Mouse (Mus musculus) hindbrain, embryonic 15.5 days (tissue): ENCODE measurements around the gene Psme3. TPM values are rescaled to one million over a fixed set of nuclear protein-coding genes. Genes with fewer than 3 reads are reported as not detected.

Source experiments
- ATAC-seq: fragments of 200-750 bp; cut with Nextera tagmentation; 2 replicates; pipeline ENCODE4 v1.8.0; 2017; ENCODE audit warnings: low read depth, moderate number of reproducible peaks, moderate TSS enrichment; ENCODE audit not compliant: low FRiP score
- H3K27ac ChIP-seq: fragments of 300-500 bp; sonication (generic); replicated peaks from 2 replicates; pipeline ENCODE4 v1.5.1; 2015; ENCODE audit warnings: mild to moderate bottlenecking, inconsistent platforms
- H3K27me3 ChIP-seq: fragments of 300-500 bp; sonication (generic); 2 replicates; pipeline ENCODE4 v1.6.1; 2015; ENCODE audit warnings: control low read depth, inconsistent platforms
- H3K36me3 ChIP-seq: fragments of 300-500 bp; sonication (generic); 2 replicates; pipeline ENCODE4 v1.6.1; 2015; ENCODE audit warnings: control low read depth, inconsistent platforms
- H3K4me1 ChIP-seq: fragments of 300-500 bp; sonication (generic); replicated peaks from 2 replicates; pipeline ENCODE4 v1.6.1; 2015; ENCODE audit warnings: control low read depth, inconsistent platforms
- H3K4me2 ChIP-seq: fragments of 300-500 bp; sonication (generic); 2 replicates; pipeline ENCODE4 v1.6.1; 2015; ENCODE audit warnings: moderate library complexity, mild to moderate bottlenecking, inconsistent platforms
- H3K4me3 ChIP-seq: fragments of 300-500 bp; sonication (generic); 2 replicates; pipeline ENCODE4 v1.5.1; 2015; ENCODE audit warnings: mild to moderate bottlenecking, inconsistent platforms
- H3K9ac ChIP-seq: fragments of 300-500 bp; sonication (generic); 2 replicates; pipeline ENCODE4 v1.6.1; 2015; ENCODE audit warnings: inconsistent platforms
- H3K9me3 ChIP-seq: fragments of 300-500 bp; sonication (generic); 2 replicates; pipeline ENCODE4 v1.6.1; 2016; ENCODE audit warnings: control low read depth, inconsistent platforms
- WGBS: fragments of 180-500 bp; shearing (Covaris S2); methylation state at CpG from one replicate; pipeline ENCODE4 v1.1.7; 2015; 5-methylcytosine and 5-hydroxymethylcytosine counted together
- polyA plus RNA-seq: library from polyadenylated mRNA; unstranded; fragments of >200 nt; fragmentation: Nextera tagmentation; extraction: Ambion mirVana; gene quantifications from 2 replicates; pipeline ENCODE4 v1.2.1, GENCODE M21; 2015

Gene Psme3
- 115 and 116 TPM in 2 replicates for polyA plus RNA-seq

- peaks cover 22% of the 10 kb centered on the region for H3K36me3 ChIP-seq
- peak within 1 kb of the TSS; percentile 90 for H3K9ac ChIP-seq
- under 1% methylated on average over 57 of the region's 62 CpGs for WGBS
- ATAC-seq: peak; percentile 95
- H3K9me3 ChIP-seq: no peaks in the 10 kb centered on the region
- H3K4me1 ChIP-seq: peaks cover 18% of the 10 kb centered on the region
- peak within 1 kb of the TSS; percentile 96 for H3K4me3 ChIP-seq
- H3K27me3 ChIP-seq: no peaks in the 10 kb centered on the region
- H3K27ac ChIP-seq: peak within 1 kb of the TSS; percentile 87
- peak within 1 kb of the TSS; percentile 96 for H3K4me2 ChIP-seq
Observed at GRCm38 (mm10) chr11:101315665-101316500, at the start of gene Psme3. Gene Psme3 (plus strand): TSS chr11:101316213.

- Histone ChIP-seq H3K27ac (peak overlapping the region; percentile 3; the same call in 1 of the 2 replicates), H3K4me1 (peaks cover 8% of the 10 kb centered on the region), H3K27me3 (peaks cover 17% of the 10 kb centered on the region), H3K36me3 (no peaks in the 10 kb centered on the region), H3K4me2 (peak overlapping the region; percentile 1; the same call in 1 of the 2 replicates), H3K4me3 (no peak overlapping the region), H3K9ac (no peak overlapping the region), H3K9me3 (no peaks in the 10 kb centered on the region)
- 34% methylated on average over 10 of the region's 10 CpGs for WGBS
- ATAC-seq: 0 out of 2 replicates have a peak, but pooled peaks have one; percentile 38
Observed at GRCm38 (mm10) chr11:101269577-101270116, 46.4 kb upstream of the Psme3 start.

GRCm38 (mm10) chr11:101272446-101272845 is 43.6 kb upstream of the Psme3 start:
- no peaks in the 10 kb centered on the region; the same call in 1 of the 2 replicates for H3K27me3 ChIP-seq
- 79% methylated on average over 3 of the region's 3 CpGs for WGBS
- H3K4me2 ChIP-seq: no peak overlapping the region
- ATAC-seq: no peak
- H3K9ac ChIP-seq: no peak overlapping the region
- no peak overlapping the region for H3K27ac ChIP-seq
- no peaks in the 10 kb centered on the region for H3K36me3 ChIP-seq
- no peak overlapping the region for H3K4me3 ChIP-seq
- H3K4me1 ChIP-seq: peaks cover 12% of the 10 kb centered on the region
- no peaks in the 10 kb centered on the region for H3K9me3 ChIP-seq

DNA sequence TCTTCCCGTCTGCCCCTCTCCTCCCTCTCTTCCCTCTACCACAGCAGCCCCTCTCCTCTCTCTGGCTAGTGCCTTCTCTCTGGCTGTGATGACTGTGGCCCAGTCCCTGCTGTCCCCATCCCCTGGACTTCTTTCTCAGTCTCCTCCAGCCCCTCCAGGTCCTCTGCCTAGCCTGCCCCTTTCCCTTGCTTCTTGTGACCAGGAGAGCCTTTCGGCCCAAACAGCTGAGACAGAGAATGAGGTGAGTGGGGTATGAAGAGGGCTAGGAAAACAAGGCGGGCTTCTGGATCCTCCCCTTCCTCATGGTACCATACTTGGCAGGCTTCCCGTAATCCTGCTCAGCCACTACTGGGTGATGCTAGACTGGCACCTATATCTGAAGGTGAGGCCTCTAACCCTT is 40.7 kb upstream of the Psme3 start:
- WGBS: 78% methylated on average over 4 of the region's 4 CpGs
- Histone ChIP-seq H3K4me3 (no peak overlapping the region), H3K9ac (no peak overlapping the region), H3K27ac (no peak overlapping the region), H3K27me3 (no peaks in the 10 kb centered on the region; the same call in 1 of the 2 replicates), H3K4me2 (no peak overlapping the region), H3K9me3 (no peaks in the 10 kb centered on the region), H3K36me3 (no peaks in the 10 kb centered on the region), H3K4me1 (peaks cover 28% of the 10 kb centered on the region)
- ATAC-seq: no peak

DNA sequence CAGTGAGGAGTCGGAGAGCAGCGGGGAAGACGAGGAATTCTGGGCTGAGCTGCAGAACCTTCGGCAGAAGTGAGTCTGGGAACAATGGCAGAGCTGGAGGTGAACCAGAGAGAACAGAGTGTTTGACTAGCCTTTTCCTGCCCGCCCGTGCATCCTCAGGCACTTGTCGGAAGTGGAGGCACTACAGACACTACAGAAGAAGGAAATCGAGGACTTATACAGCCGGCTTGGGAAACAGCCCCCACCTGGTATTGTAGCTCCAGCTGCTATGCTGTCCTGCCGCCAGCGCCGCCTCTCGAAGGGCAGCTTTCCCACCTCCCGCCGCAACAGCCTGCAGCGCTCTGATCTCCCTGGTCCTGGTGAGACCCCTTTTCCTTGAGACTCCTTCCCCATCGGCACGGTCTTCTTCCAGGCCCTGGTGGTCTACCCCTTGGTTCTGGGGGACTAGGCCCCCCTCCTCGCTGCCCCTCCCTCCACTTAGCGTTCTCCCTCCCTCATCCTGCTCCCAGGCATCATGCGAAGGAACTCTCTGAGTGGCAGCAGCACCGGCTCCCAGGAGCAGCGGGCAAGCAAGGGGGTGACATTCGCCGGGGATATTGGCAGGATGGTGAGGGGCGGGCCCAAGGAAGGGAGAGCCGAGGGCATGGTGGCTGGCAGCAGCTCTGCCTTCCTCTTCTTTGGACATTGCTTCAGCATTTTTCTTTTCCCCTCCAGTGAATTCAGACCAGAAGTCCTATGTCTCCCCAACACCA is 39.5 kb upstream of the Psme3 start:
- H3K9ac ChIP-seq: no peak overlapping the region
- no peaks in the 10 kb centered on the region for H3K9me3 ChIP-seq
- H3K36me3 ChIP-seq: no peaks in the 10 kb centered on the region
- no peak overlapping the region for H3K27ac ChIP-seq
- ATAC-seq: no peak
- no peaks in the 10 kb centered on the region; the same call in 1 of the 2 replicates for H3K27me3 ChIP-seq
- 33% methylated on average over 24 of the region's 27 CpGs for WGBS
- peak overlapping the region; percentile 88 for H3K4me2 ChIP-seq
- H3K4me1 ChIP-seq: peaks cover 28% of the 10 kb centered on the region
- no peak overlapping the region for H3K4me3 ChIP-seq

DNA sequence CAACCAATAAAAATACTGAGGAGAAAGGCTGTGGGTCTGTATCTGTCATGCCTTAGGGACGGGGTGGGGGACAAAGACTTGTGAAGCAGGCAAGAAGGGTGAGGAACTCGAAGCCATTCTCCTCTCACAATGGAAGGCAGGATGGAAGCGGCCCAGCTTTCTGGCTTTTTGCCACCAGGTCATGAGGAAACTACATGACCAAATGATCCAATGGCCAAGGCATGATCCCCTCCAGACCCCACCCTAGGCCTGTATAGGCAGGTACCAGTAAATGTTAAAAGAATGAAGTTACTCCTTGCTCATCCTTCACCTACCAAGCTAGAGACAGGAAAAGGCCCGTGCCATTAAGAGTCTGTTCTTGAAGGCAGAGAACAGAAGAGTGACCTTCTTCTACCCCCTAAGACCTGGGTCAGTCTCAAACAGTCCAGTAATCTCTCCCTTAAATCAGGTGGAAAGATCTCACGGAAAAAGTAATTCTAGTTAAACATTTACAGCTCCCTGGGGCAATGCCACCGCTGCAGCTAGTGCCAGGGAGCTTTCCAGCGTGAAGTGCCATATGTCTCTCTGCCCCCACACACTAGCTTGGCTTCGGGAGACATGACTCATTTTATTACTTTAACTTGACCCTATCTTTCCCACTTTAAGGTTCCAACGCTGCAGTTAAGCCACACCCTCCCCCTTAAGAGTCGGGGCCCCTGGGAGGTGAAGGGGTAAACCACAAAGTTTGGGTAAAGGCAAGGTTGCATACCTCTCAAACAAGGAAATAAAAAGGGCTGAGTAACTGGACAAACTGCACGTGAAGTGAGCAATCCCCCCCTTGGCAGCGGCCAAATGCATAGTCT is 38.4 kb upstream of the Psme3 start:
- ATAC-seq: no peak
- Histone ChIP-seq H3K9me3 (no peaks in the 10 kb centered on the region), H3K4me1 (peaks cover 28% of the 10 kb centered on the region), H3K27ac (no peak overlapping the region), H3K27me3 (no peaks in the 10 kb centered on the region), H3K36me3 (no peaks in the 10 kb centered on the region), H3K9ac (peak overlapping the region; percentile 94; the same call in 1 of the 2 replicates), H3K4me2 (peak overlapping the region; percentile 88), H3K4me3 (peak overlapping the region; percentile 96)
- WGBS: 69% methylated on average over 12 of the region's 12 CpGs

- ATAC-seq: peak; percentile 97
- 10% methylated on average over 45 of the region's 45 CpGs for WGBS
- H3K27ac ChIP-seq: peak within 1 kb of the TSS; percentile 81
Observed at GRCm38 (mm10) chr11:101278223-101279192, 37.5 kb upstream of the Psme3 start, which contains the start of the genes Cntd1 and Coa3. Gene Cntd1 (plus strand): TSS chr11:101279012. Gene Coa3 (minus strand): TSS chr11:101279114.

DNA sequence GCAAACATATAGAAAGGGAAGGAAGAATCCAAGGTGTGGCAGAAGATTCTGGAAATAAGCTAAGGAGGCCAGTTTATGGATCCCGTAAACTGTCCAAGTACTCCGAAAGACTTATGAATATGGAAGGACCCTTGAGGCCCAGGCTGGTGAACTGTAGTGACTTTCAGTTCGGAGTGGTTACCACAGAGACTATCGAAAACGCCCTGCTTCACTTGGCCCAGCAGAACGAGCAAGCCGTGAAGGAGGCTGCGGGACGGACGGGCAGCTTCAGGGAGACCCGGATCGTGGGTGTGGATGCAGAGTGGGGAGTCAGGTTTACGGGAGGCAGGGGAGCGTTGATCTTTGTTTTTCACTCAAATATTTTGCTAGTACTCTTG is 36.8 kb upstream of the Psme3 start:
- peak; percentile 24; the same call in 1 of the 2 replicates for ATAC-seq

More at GRCm38 (mm10) chr11:101278223-101279192, 37.5 kb upstream of the Psme3 start, which contains the start of the genes Cntd1 and Coa3:
- Histone ChIP-seq H3K9ac (peak within 1 kb of the TSS; percentile 94), H3K4me3 (peak within 1 kb of the TSS; percentile 96), H3K27me3 (no peaks in the 10 kb centered on the region), H3K9me3 (no peaks in the 10 kb centered on the region), H3K4me2 (peak within 1 kb of the TSS; percentile 88), H3K4me1 (peaks cover 28% of the 10 kb centered on the region), H3K36me3 (no peaks in the 10 kb centered on the region)

DNA sequence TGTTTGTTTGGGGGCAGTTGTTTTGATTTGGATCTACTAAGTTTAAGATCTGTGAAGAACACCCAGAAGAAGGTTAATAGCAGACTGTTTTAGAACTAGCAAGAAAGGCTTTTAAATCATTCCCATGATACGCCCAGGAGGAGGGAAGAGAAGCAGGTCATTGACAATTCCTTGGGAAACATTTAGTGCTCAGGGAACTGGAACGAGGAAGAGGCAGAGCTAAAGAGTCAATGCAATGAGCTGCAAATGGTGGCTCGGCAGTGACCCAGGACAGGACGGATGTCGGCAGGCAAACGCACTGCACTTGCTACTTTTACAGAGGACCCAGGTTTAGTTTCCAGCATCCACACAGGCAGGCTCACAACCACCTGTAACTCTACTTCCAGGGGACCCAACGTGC is 35.2 kb upstream of the Psme3 start:
- H3K4me3 ChIP-seq: no peak overlapping the region
- peaks cover 28% of the 10 kb centered on the region for H3K4me1 ChIP-seq
- no peaks in the 10 kb centered on the region for H3K9me3 ChIP-seq
- no peaks in the 10 kb centered on the region for H3K27me3 ChIP-seq
- no peak overlapping the region for H3K9ac ChIP-seq
- no peak overlapping the region for H3K27ac ChIP-seq
- 52% methylated on average over 7 of the region's 7 CpGs for WGBS
- H3K36me3 ChIP-seq: no peaks in the 10 kb centered on the region
- no peak for ATAC-seq
- no peak overlapping the region for H3K4me2 ChIP-seq

More for the DNA sequence above, 36.8 kb upstream of the Psme3 start:
- H3K4me3 ChIP-seq: peak overlapping the region; percentile 96
- H3K4me2 ChIP-seq: peak overlapping the region; percentile 88
- peaks cover 28% of the 10 kb centered on the region for H3K4me1 ChIP-seq
- H3K27me3 ChIP-seq: no peaks in the 10 kb centered on the region
- no peaks in the 10 kb centered on the region for H3K9me3 ChIP-seq
- WGBS: 60% methylated on average over 14 of the region's 14 CpGs
- no peaks in the 10 kb centered on the region for H3K36me3 ChIP-seq
- H3K27ac ChIP-seq: no peak overlapping the region
- H3K9ac ChIP-seq: peak overlapping the region; percentile 94; the same call in 1 of the 2 replicates

DNA sequence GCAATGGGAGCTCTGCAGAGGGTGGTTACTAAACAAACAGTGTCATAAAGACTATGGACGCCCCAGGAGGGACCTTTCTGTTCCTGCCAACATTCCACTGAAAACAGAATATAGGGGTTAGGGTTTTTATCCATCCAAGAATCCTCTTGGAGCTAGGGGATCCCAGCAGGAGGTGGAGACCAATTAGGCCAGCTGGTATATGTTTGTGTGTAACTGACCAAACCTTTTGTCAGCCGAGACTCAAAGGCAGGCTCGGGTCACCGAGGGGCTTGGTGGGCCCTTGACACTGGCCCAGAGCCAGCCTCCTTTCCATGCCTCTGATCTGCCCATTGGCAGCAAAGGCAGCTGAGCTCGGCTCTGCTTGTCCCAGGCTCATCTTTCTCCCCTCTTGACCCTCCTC is 33.1 kb upstream of the Psme3 start:
- no peak for ATAC-seq
- H3K9ac ChIP-seq: no peak overlapping the region
- 31% methylated on average over 5 of the region's 5 CpGs for WGBS

More for the DNA sequence above, 33.1 kb upstream of the Psme3 start:
- Histone ChIP-seq H3K27me3 (no peaks in the 10 kb centered on the region), H3K9me3 (no peaks in the 10 kb centered on the region), H3K27ac (no peak overlapping the region), H3K36me3 (0 out of 2 replicates have a peak, but pooled peaks cover 7% of the 10 kb centered on the region), H3K4me3 (no peak overlapping the region), H3K4me1 (peaks cover 12% of the 10 kb centered on the region), H3K4me2 (no peak overlapping the region)
